Mouse (Mus musculus) MEL (cell line): ENCODE results near the gene Hid1.

Experiments used
- CTCF ChIP-seq, 3 experiments: IDR thresholded peaks in 2 of 3; conservative IDR thresholded peaks in 1 of 3; 2 replicates each; pipeline ENCODE4 v1.5.1; 2011 to 2012; ENCODE audit warnings: low read length in 3 of 3, low read depth in 2 of 3, mild to moderate bottlenecking in 2 of 3, improper control_type of control experiment in 1 of 3, inconsistent platforms in 1 of 3, mixed read lengths in 1 of 3, moderate library complexity in 1 of 3; ENCODE audit not compliant: control insufficient read depth in 1 of 3, insufficient read depth in 1 of 3, poor library complexity in 1 of 3, severe bottlenecking in 1 of 3
- E2F4 ChIP-seq: IDR thresholded peaks from 2 replicates; pipeline ENCODE4 v1.6.1; 2011; ENCODE audit warnings: low read depth, low read length, improper control_type of control experiment, borderline replicate concordance
- EP300 ChIP-seq, 2 experiments: IDR thresholded peaks; 2 replicates each; pipeline ENCODE4 v1.6.1; 2011; ENCODE audit warnings: improper control_type of control experiment in 2 of 2, low read length in 2 of 2, low read depth in 1 of 2, mild to moderate bottlenecking in 1 of 2
- ETS1 ChIP-seq: IDR thresholded peaks from 2 replicates; pipeline ENCODE4 v1.6.1; 2012; ENCODE audit warnings: low read depth, mild to moderate bottlenecking, inconsistent platforms, low read length, improper control_type of control experiment, moderate library complexity
- GABPA ChIP-seq: IDR thresholded peaks from 2 replicates; pipeline ENCODE4 v1.6.1; 2012; ENCODE audit warnings: low read depth, mild to moderate bottlenecking, inconsistent platforms, low read length, improper control_type of control experiment, moderate library complexity
- HCFC1 ChIP-seq: IDR thresholded peaks from 2 replicates; pipeline ENCODE4 v1.6.1; 2012; ENCODE audit warnings: low read depth, mild to moderate bottlenecking, inconsistent platforms, low read length, improper control_type of control experiment, moderate library complexity
- POLR2A ChIP-seq, 2 experiments: IDR thresholded peaks; 2 replicates each; pipeline ENCODE4 v1.6.1; 2011 to 2012; ENCODE audit warnings: low read length in 2 of 2, mild to moderate bottlenecking in 2 of 2, control low read depth in 1 of 2, improper control_type of control experiment in 1 of 2, low read depth in 1 of 2, moderate library complexity in 1 of 2; ENCODE audit not compliant: control insufficient read depth in 1 of 2, insufficient read depth in 1 of 2, poor library complexity in 1 of 2
- POLR2AphosphoS5 ChIP-seq: IDR thresholded peaks from 2 replicates; pipeline ENCODE4 v1.6.1; 2012; ENCODE audit warnings: low read depth, borderline replicate concordance, mild to moderate bottlenecking, inconsistent platforms, low read length, moderate library complexity, mixed read lengths
- TBP ChIP-seq: IDR thresholded peaks from 2 replicates; pipeline ENCODE4 v1.8.0; 2011; ENCODE audit warnings: low read depth, low read length, improper control_type of control experiment

DNA sequence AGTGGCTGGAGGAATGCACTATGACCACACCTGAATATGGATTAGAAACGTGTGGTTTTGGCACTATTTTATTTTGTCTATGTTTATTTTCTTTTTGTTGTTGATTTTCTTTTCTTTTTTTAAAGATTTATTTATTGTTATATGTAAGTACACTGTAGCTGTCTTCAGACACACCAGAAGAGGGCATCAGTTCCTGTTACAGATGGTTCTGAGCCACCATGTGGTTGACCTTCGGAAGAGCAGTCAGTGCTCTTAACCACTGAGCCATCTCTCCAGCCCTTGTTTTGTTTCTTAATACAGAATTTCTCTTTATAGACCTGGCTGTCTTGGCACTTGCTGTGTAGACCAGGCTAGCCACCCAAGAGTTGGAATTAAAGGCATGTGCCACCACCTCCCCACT lies 5.2 kb upstream of the Hid1 start:
- TF ChIP-seq GABPA (no peak), EP300 (IDR thresholded peaks at IDR 0.05; ENCODE audit: low read depth in 1 of 2, low read length in 2 of 2) (no peak), POLR2AphosphoS5 (no peak), TBP (no peak), POLR2A (IDR thresholded peaks at IDR 0.05; ENCODE audit: control insufficient read depth in 1 of 2, insufficient read depth in 1 of 2, low read depth in 1 of 2, low read length in 2 of 2, poor library complexity in 1 of 2) (no peak), CTCF (IDR thresholded peaks at IDR 0.05 in 2 of 3, conservative IDR thresholded peaks at IDR 0.05 in 1 of 3; ENCODE audit: control insufficient read depth in 1 of 3, insufficient read depth in 1 of 3, low read depth in 2 of 3, low read length in 3 of 3, poor library complexity in 1 of 3, severe bottlenecking in 1 of 3) (peak in 1 of 3 experiments; percentile 28; a peak in 1 of 6 replicates), E2F4 (no peak), HCFC1 (no peak), ETS1 (no peak)
